Mouse (Mus musculus) olfactory bulb, adult 2 months (tissue): ENCODE results near the gene Igfbp7.

Experiments used
- CTCF ChIP-seq: fragments of 200-500 bp; IDR thresholded peaks from 2 replicates; pipeline ENCODE4 v1.5.1; 2012; ENCODE audit warnings: low read depth, mild to moderate bottlenecking, low read length, moderate library complexity; ENCODE audit not compliant: insufficient read depth
- POLR2A ChIP-seq: fragments of 200-500 bp; IDR thresholded peaks from 2 replicates; pipeline ENCODE4 v1.6.1; 2012; ENCODE audit warnings: mild to moderate bottlenecking, low read depth, low read length, moderate library complexity; ENCODE audit not compliant: insufficient read depth

- TF ChIP-seq CTCF = no peak
- no peak for TF ChIP-seq POLR2A
Measured at GRCm38 (mm10) chr5:77369394-77369793, 38.4 kb downstream of the Igfbp7 start.
